Mouse (Mus musculus): ENCODE results near the gene Nab1. TPM values are rescaled to one million over a fixed set of nuclear protein-coding genes. Genes with fewer than 3 reads are reported as not detected.

Gene Nab1
- polyA plus RNA-seq, 1 experiment: 35.2 TPM

Other genes starting within 250 kb of the Nab1 start
- 11.0 and 11.2 TPM in 2 replicates for gene Nemp2, start 130.0 kb upstream of the Nab1 start, polyA plus RNA-seq (2012; rRNA removed)
- 15.9 and 23.1 TPM in 2 replicates for gene Mfsd6, start 226.8 kb upstream of the Nab1 start, polyA plus RNA-seq (2012; rRNA removed)